In the genomic region with DNA sequence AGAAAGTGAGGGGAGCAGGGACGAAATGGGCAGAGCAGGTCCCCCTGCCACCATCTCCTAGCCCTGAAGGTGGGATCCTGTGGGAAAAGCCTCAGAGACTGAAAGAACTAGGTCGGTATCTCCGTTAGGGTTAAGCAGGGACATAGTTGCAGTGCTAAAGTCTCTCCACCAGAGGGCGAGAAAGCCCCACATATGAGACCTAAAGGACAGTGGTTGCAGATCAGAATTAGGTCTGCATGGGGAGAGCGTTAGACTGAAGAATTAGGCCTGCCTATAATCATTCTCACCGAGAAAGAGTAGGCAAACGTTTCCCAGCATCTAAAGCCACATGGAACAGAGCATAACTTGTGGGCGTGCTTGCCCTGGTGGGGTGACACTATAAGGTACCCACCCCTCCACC, we compare ENCODE assay signal across 8 mouse cellular contexts.
A peak's percentile ranks its signal among the peaks of the same experiment; 100 is the strongest.
DNase-seq lines count a peak whose midpoint lies in the region; ATAC-seq and TF ChIP-seq lines count a peak whose summit lies in the region.

No protein-coding gene starts in this region.

- H3K4me2 ChIP-seq in limb, embryonic 11.5 days (ENCODE audit: low read depth, severe bottlenecking), result no peak overlapping the region
- no peak overlapping the region for H3K4me2 ChIP-seq in midbrain, embryonic 13.5 days (replicated peaks)

- no peaks in the 10 kb centered on the region for H3K9me3 ChIP-seq in limb, embryonic 11.5 days (ENCODE audit: control insufficient read depth, low read length)
- H3K9me3 ChIP-seq in midbrain, embryonic 13.5 days, result no peaks in the 10 kb centered on the region

- H3K27me3 ChIP-seq in limb, embryonic 11.5 days (ENCODE audit: control insufficient read depth, insufficient read depth, low read length), result no peaks in the 10 kb centered on the region
- H3K27me3 ChIP-seq in midbrain, embryonic 13.5 days, result peaks cover 11% of the 10 kb centered on the region

- H3K4me3 ChIP-seq in cortical plate, adult 2 months (ENCODE audit: insufficient read depth, low read length), result no peak overlapping the region
- H3K4me3 ChIP-seq in limb, embryonic 11.5 days (ENCODE audit: low read depth, low read length), result no peak overlapping the region
- H3K4me3 ChIP-seq in midbrain, embryonic 13.5 days (replicated peaks), result no peak overlapping the region

- TF ChIP-seq CTCF in cortical plate, adult 2 months (IDR thresholded peaks at IDR 0.05; ENCODE audit: extremely low read depth, insufficient read depth, low read length), result peak; percentile 93

- H3K9ac ChIP-seq in limb, embryonic 11.5 days (ENCODE audit: low read length), result no peak overlapping the region
- no peak overlapping the region for H3K9ac ChIP-seq in midbrain, embryonic 13.5 days (replicated peaks)

- no peak overlapping the region for H3K27ac ChIP-seq in cortical plate, adult 2 months (ENCODE audit: insufficient read depth, low read length)
- no peak overlapping the region for H3K27ac ChIP-seq in limb, embryonic 11.5 days (replicated peaks; ENCODE audit: low read depth, low read length)
- H3K27ac ChIP-seq in midbrain, embryonic 13.5 days, result no peak overlapping the region

- no peaks in the 10 kb centered on the region for H3K36me3 ChIP-seq in limb, embryonic 11.5 days (ENCODE audit: control insufficient read depth, insufficient read depth, low read length)
- no peaks in the 10 kb centered on the region for H3K36me3 ChIP-seq in midbrain, embryonic 13.5 days

- WGBS in limb, embryonic 11.5 days, result 12% methylated on average over 8 of the region's 8 CpGs
- 14% methylated on average over 8 of the region's 8 CpGs for WGBS in midbrain, embryonic 13.5 days

- 0 out of 2 replicates have a peak, but pooled peaks cover 2% of the 10 kb centered on the region for H3K4me1 ChIP-seq in cortical plate, adult 2 months (ENCODE audit: control insufficient read depth, insufficient read depth, low read length)
- H3K4me1 ChIP-seq in limb, embryonic 11.5 days (ENCODE audit: control insufficient read depth, insufficient read depth, low read length), result peaks cover 3% of the 10 kb centered on the region
- no peaks in the 10 kb centered on the region for H3K4me1 ChIP-seq in midbrain, embryonic 13.5 days (replicated peaks)

- no peak for TF ChIP-seq POLR2A in cortical plate, adult 2 months (IDR thresholded peaks at IDR 0.05; ENCODE audit: extremely low read depth, insufficient read depth, low read length)

- peak; percentile 50 for DNase-seq in urinary bladder, postnatal 25 days (ENCODE audit: low spot score)
- no peak for DNase-seq in urinary bladder, postnatal 4 days (ENCODE audit: low spot score in 2 of 2)
- DNase-seq in gastrocnemius, postnatal 25 days, result peak; percentile 37
- peak; percentile 38 to 69 for DNase-seq in kidney, adult 8-10 months
- peak; percentile 80 for DNase-seq in limb, embryonic 11.5 days (ENCODE audit: low spot score)
- DNase-seq in spleen, postnatal 14 days (ENCODE audit: low spot score in 2 of 2), result peak; percentile 27 to 57

- 0 out of 2 replicates have a peak, but pooled peaks have one; percentile 52 for ATAC-seq in limb, embryonic 11.5 days (ENCODE audit: insufficient number of reproducible peaks, low FRiP score, low TSS enrichment, low read depth)
- peak; percentile 81 for ATAC-seq in midbrain, embryonic 13.5 days

Comparison
In these comparisons a context has a peak if more than half of its experiments do, and no peak if none do; other contexts are left out.
1. DNase-seq: peak in urinary bladder, postnatal 25 days (single experiment), gastrocnemius, postnatal 25 days (single experiment), kidney, adult 8-10 months (2 of 2), limb, embryonic 11.5 days (single experiment) and spleen, postnatal 14 days (2 of 2); none in urinary bladder, postnatal 4 days (0 of 2).